Mouse (Mus musculus): ENCODE measurements around the gene Gm36176. TPM values are rescaled to one million over a fixed set of nuclear protein-coding genes. Genes with fewer than 3 reads are reported as not detected.

Gm36176 gene
- polyA plus RNA-seq (2017; shearing (Covaris generic)): not detected

GRCm38 (mm10) chr10:77846503-77846902, at the start of gene Gm36176:
Gene Gm36176, plus strand, starts transcription at chr10:77846803.

GRCm38 (mm10) chr10:77798921-77799508, 47.6 kb upstream of the Gm36176 start, which contains the start of gene Gm19668:
Gene Gm19668, minus strand, starts transcription at chr10:77799133.

GRCm38 (mm10) chr10:77811743-77812142, 34.9 kb upstream of the Gm36176 start, which contains the start of gene Gm9507:
Gene Gm9507, minus strand, starts transcription at chr10:77811843.

GRCm38 (mm10) chr10:77814382-77814781, 32.2 kb upstream of the Gm36176 start, which contains the start of gene Gm2696:
Gene Gm2696, plus strand, starts transcription at chr10:77814682.

GRCm38 (mm10) chr10:77826951-77827350, 19.7 kb upstream of the Gm36176 start, which contains the start of gene Krtap10-4:
Gene Krtap10-4, minus strand, starts transcription at chr10:77827095.

GRCm38 (mm10) chr10:77835647-77836046, 11.0 kb upstream of the Gm36176 start, which contains the start of gene Krtap10-10:
Gene Krtap10-10, plus strand, starts transcription at chr10:77835947.

GRCm38 (mm10) chr10:77852559-77852958, 6.0 kb downstream of the Gm36176 start, which contains the start of gene Gm10318:
Gene Gm10318, plus strand, starts transcription at chr10:77852859.

GRCm38 (mm10) chr10:77861675-77862074, 15.1 kb downstream of the Gm36176 start, which contains the start of gene Gm3285:
Gene Gm3285, plus strand, starts transcription at chr10:77861975.

Other genes starting within 250 kb of the Gm36176 start
- 116 TPM for gene Sumo3, start 240.7 kb upstream of the Gm36176 start, polyA plus RNA-seq (2017; shearing (Covaris generic))
- not detected for gene Gm49325, start 240.6 kb upstream of the Gm36176 start, polyA plus RNA-seq (2017; shearing (Covaris generic))
- 58.6 TPM for gene Ube2g2, start 224.5 kb upstream of the Gm36176 start, polyA plus RNA-seq (2017; shearing (Covaris generic))
- 0.59 TPM for gene Tspear, start 160.2 kb upstream of the Gm36176 start, polyA plus RNA-seq (2017; shearing (Covaris generic))
- gene Gm19402, start 156.0 kb upstream of the Gm36176 start, polyA plus RNA-seq (2017; shearing (Covaris generic)): not detected
- not detected for gene Gm9508, start 149.6 kb upstream of the Gm36176 start, polyA plus RNA-seq (2017; shearing (Covaris generic))
- not detected for gene Gm10272, start 140.2 kb upstream of the Gm36176 start, polyA plus RNA-seq (2017; shearing (Covaris generic))
- gene Gm10024, start 135.3 kb upstream of the Gm36176 start, polyA plus RNA-seq (2017; shearing (Covaris generic)): not detected
- not detected for gene Gm10142, start 131.0 kb upstream of the Gm36176 start, polyA plus RNA-seq (2017; shearing (Covaris generic))
- not detected for gene Krtap12-1, start 126.2 kb upstream of the Gm36176 start, polyA plus RNA-seq (2017; shearing (Covaris generic))
- gene Gm10100, start 120.3 kb upstream of the Gm36176 start, polyA plus RNA-seq (2017; shearing (Covaris generic)): not detected
- not detected for gene Gm18596, start 104.2 kb upstream of the Gm36176 start, polyA plus RNA-seq (2017; shearing (Covaris generic))
- not detected for gene Gm9736, start 95.4 kb upstream of the Gm36176 start, polyA plus RNA-seq (2017; shearing (Covaris generic))
- not detected for gene Gm3233, start 87.1 kb upstream of the Gm36176 start, polyA plus RNA-seq (2017; shearing (Covaris generic))
- not detected for gene Gm3238, start 75.5 kb upstream of the Gm36176 start, polyA plus RNA-seq (2017; shearing (Covaris generic))
- gene Gm7138, start 69.9 kb upstream of the Gm36176 start, polyA plus RNA-seq (2017; shearing (Covaris generic)): not detected
- not detected for gene Gm3250, start 64.3 kb upstream of the Gm36176 start, polyA plus RNA-seq (2017; shearing (Covaris generic))
- gene Gm7137, start 58.6 kb upstream of the Gm36176 start, polyA plus RNA-seq (2017; shearing (Covaris generic)): not detected
- gene Gm9639, start 51.7 kb upstream of the Gm36176 start, polyA plus RNA-seq (2017; shearing (Covaris generic)): not detected
- not detected for gene Gm19668, start 47.7 kb upstream of the Gm36176 start, polyA plus RNA-seq (2017; shearing (Covaris generic))
- not detected for gene Gm9507, start 35.0 kb upstream of the Gm36176 start, polyA plus RNA-seq (2017; shearing (Covaris generic))
- gene Gm2696, start 32.1 kb upstream of the Gm36176 start, polyA plus RNA-seq (2017; shearing (Covaris generic)): not detected
- not detected for gene Krtap10-4, start 19.7 kb upstream of the Gm36176 start, polyA plus RNA-seq (2017; shearing (Covaris generic))
- gene Krtap10-10, start 10.9 kb upstream of the Gm36176 start, polyA plus RNA-seq (2017; shearing (Covaris generic)): not detected
- gene Gm10318, start 6.1 kb downstream of the Gm36176 start, polyA plus RNA-seq (2017; shearing (Covaris generic)): not detected
- gene Gm3285, start 15.2 kb downstream of the Gm36176 start, polyA plus RNA-seq (2017; shearing (Covaris generic)): not detected
- not detected for gene Lrrc3, start 55.7 kb downstream of the Gm36176 start, polyA plus RNA-seq (2017; shearing (Covaris generic))
- 1.3 TPM for gene Trpm2, start 123.8 kb downstream of the Gm36176 start, polyA plus RNA-seq (2017; shearing (Covaris generic))
- 10.6 TPM for gene 1810043G02Rik, start 131.7 kb downstream of the Gm36176 start, polyA plus RNA-seq (2017; shearing (Covaris generic))
- gene Pfkl, start 163.3 kb downstream of the Gm36176 start, polyA plus RNA-seq (2017; shearing (Covaris generic)): 94.5 TPM
- gene Dnmt3l, start 195.1 kb downstream of the Gm36176 start, polyA plus RNA-seq (2017; shearing (Covaris generic)): not detected
- gene Aire, start 196.8 kb downstream of the Gm36176 start, polyA plus RNA-seq (2017; shearing (Covaris generic)): 0.49 TPM
- gene Icosl, start 222.5 kb downstream of the Gm36176 start, polyA plus RNA-seq (2017; shearing (Covaris generic)): 9.8 TPM